Mouse (Mus musculus) limb, embryonic 15.5 days (tissue): ENCODE results near the gene Vapb. TPM values are rescaled to one million over a fixed set of nuclear protein-coding genes. Genes with fewer than 3 reads are reported as not detected.

Experiments
- ATAC-seq: fragments of 200-750 bp; cut with Nextera tagmentation; 2 replicates; pipeline ENCODE4 v1.8.0; 2017; ENCODE audit warnings: low read depth, moderate TSS enrichment; ENCODE audit not compliant: insufficient number of reproducible peaks, low FRiP score, low TSS enrichment
- H3K27ac ChIP-seq: fragments of 300-500 bp; sonication (generic); 2 replicates; pipeline ENCODE4 v1.5.1; 2015; ENCODE audit warnings: moderate library complexity, mild to moderate bottlenecking, inconsistent platforms
- H3K27me3 ChIP-seq: fragments of 300-500 bp; sonication (generic); 2 replicates; pipeline ENCODE4 v1.6.1; 2015; ENCODE audit warnings: inconsistent platforms
- H3K36me3 ChIP-seq: fragments of 300-500 bp; sonication (generic); 2 replicates; pipeline ENCODE4 v1.6.1; 2015; ENCODE audit warnings: inconsistent platforms
- H3K4me1 ChIP-seq: fragments of 300-500 bp; sonication (generic); 2 replicates; pipeline ENCODE4 v1.6.1; 2015; ENCODE audit warnings: inconsistent platforms
- H3K4me2 ChIP-seq: fragments of 300-500 bp; sonication (generic); 2 replicates; pipeline ENCODE4 v1.6.1; 2015; ENCODE audit warnings: mild to moderate bottlenecking, inconsistent platforms
- H3K4me3 ChIP-seq: fragments of 300-500 bp; sonication (generic); 2 replicates; pipeline ENCODE4 v1.5.1; 2015; ENCODE audit warnings: mild to moderate bottlenecking, inconsistent platforms
- H3K9ac ChIP-seq: fragments of 300-500 bp; sonication (generic); 2 replicates; pipeline ENCODE4 v1.6.1; 2015; ENCODE audit warnings: inconsistent platforms
- H3K9me3 ChIP-seq: fragments of 300-500 bp; sonication (generic); 2 replicates; pipeline ENCODE4 v1.6.1; 2016; ENCODE audit warnings: inconsistent platforms
- WGBS: fragments of 180-500 bp; shearing (Covaris S2); methylation state at CpG from one replicate; pipeline ENCODE4 v1.1.7; 2015; 5-methylcytosine and 5-hydroxymethylcytosine counted together
- polyA plus RNA-seq: library from polyadenylated mRNA; unstranded; fragments of >200 nt; fragmentation: Nextera tagmentation; extraction: Ambion mirVana; gene quantifications from 2 replicates; pipeline ENCODE4 v1.2.1, GENCODE M21; 2015

Vapb gene
- polyA plus RNA-seq, 1 experiment from 2014 or later: 15.7 TPM

DNA sequence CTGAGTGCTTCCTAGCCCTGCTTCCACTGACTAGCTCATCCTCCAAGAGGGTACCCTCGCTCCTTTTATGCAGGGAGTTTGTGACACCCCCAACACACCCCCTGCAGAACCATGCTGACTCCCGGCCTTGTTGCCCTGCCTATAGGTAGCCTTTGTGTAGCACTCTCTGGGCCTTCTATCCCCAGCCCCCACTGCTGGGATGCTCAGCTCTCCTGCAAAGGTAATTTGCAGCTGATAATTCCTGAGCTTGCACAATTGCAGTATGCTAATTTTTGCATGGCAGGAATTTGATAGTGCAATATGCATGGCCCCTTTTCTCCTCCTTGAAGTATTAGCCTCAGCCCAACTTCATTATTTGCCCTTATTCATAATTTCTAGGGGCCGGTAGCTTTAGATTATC is 38.2 kb downstream of the Vapb start:
- no peaks in the 10 kb centered on the region for H3K9me3 ChIP-seq
- no peak overlapping the region for H3K4me3 ChIP-seq
- no peaks in the 10 kb centered on the region for H3K27me3 ChIP-seq
- no peak overlapping the region for H3K27ac ChIP-seq
- no peak overlapping the region for H3K9ac ChIP-seq
- no peak for ATAC-seq
- no peak overlapping the region for H3K4me2 ChIP-seq
- WGBS: 60% methylated on average over 3 of the region's 3 CpGs
- peaks cover 14% of the 10 kb centered on the region for H3K4me1 ChIP-seq
- H3K36me3 ChIP-seq: peaks cover 44% of the 10 kb centered on the region

DNA sequence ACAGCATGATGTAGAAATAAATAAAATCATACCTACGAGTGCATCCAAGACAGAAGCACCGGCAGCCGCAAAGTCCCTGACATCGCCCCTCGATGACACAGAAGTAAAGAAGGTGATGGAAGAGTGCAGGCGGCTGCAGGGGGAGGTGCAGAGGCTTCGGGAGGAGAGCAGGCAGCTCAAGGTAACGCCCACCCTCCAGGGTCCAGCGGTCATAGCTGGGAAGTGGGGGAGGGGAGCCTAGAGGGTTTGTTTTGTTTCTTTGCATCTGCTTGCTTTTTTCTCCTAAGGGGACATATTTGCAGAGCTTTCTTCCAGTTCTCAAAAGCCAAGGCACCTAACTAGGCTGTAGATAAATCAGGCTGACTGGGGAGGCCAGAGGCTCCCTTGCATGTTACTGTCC is 38.8 kb downstream of the Vapb start:
- no peak overlapping the region for H3K4me2 ChIP-seq
- no peak overlapping the region for H3K9ac ChIP-seq
- ATAC-seq: no peak
- no peaks in the 10 kb centered on the region for H3K27me3 ChIP-seq
- no peak overlapping the region for H3K27ac ChIP-seq
- no peak overlapping the region for H3K4me3 ChIP-seq
- WGBS: 23% methylated on average over 9 of the region's 9 CpGs
- H3K4me1 ChIP-seq: peaks cover 10% of the 10 kb centered on the region
- H3K9me3 ChIP-seq: no peaks in the 10 kb centered on the region
- H3K36me3 ChIP-seq: peaks cover 46% of the 10 kb centered on the region

DNA sequence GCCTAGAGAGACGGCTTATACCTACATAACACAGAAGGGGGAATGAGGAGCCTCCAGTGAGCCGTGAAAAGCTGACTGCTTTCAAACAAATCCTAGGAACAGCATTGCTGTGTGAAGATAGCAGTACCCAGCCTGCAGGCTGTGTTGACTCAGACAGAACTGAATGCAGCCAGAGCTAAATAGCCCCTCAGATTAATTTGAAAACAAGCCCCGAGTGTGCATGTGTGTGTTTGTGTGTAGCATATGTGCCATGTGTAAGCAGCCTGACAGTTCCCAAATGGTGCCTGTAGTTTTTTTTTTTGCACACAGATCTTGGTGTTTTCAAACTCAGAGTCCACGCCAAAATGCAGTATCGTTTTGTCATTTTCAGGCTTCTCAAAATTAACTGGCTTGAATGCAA is 43.6 kb downstream of the Vapb start:
- 80% methylated on average over 5 of the region's 5 CpGs for WGBS
- ATAC-seq: no peak

DNA sequence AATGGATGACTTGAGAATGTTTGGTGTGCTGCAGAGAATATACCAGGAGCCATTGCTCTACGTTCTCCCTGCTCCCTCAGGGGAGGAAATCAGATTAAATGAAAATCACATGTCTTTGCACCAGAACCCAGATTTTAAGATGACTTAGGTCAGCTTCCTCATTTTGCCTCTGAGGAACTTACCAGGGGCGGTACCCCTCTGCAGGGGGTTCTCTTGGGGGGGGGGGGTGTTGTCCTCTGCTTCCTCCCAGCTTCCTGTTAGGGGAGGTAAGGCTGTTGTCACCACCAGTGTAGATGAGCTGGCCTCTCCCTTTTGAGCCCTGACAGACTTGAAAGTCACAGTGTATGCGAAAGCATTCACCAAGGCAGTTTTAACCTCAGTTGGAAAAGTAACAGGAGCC is 47.1 kb downstream of the Vapb start:
- peaks cover 23% of the 10 kb centered on the region for H3K36me3 ChIP-seq
- H3K4me1 ChIP-seq: peaks cover 21% of the 10 kb centered on the region; the same call in 1 of the 2 replicates
- H3K4me2 ChIP-seq: no peak overlapping the region
- no peaks in the 10 kb centered on the region for H3K27me3 ChIP-seq
- H3K4me3 ChIP-seq: no peak overlapping the region
- H3K9me3 ChIP-seq: no peaks in the 10 kb centered on the region
- 43% methylated on average over 3 of the region's 3 CpGs for WGBS
- no peak for ATAC-seq
- no peak overlapping the region for H3K27ac ChIP-seq
- H3K9ac ChIP-seq: no peak overlapping the region

More for the DNA sequence above, 43.6 kb downstream of the Vapb start:
- Histone ChIP-seq H3K4me2 (no peak overlapping the region), H3K9me3 (no peaks in the 10 kb centered on the region), H3K4me3 (no peak overlapping the region), H3K4me1 (peaks cover 20% of the 10 kb centered on the region; the same call in 1 of the 2 replicates), H3K36me3 (peaks cover 55% of the 10 kb centered on the region), H3K27me3 (no peaks in the 10 kb centered on the region), H3K9ac (no peak overlapping the region), H3K27ac (no peak overlapping the region)

DNA sequence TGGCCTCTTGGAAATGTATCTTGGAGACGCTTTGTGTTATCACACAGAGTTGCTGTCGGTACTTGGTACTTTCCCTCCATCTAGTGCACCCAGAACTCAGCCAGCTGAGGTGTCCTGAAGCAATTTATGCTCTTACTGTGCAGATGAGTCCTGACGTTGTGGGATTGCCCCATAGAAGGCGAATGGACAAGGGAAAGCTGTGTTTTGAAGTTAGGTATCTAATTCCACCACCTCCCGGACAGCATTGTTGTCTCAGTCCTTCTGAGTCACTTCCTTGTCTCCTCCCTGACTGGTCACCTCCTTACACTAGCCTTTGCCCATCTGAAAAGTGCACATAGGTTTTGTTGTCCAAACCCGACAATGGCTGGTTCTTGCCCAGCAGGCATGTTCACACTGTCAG is 47.6 kb downstream of the Vapb start:
- no peak overlapping the region for H3K27ac ChIP-seq
- no peaks in the 10 kb centered on the region for H3K27me3 ChIP-seq

DNA sequence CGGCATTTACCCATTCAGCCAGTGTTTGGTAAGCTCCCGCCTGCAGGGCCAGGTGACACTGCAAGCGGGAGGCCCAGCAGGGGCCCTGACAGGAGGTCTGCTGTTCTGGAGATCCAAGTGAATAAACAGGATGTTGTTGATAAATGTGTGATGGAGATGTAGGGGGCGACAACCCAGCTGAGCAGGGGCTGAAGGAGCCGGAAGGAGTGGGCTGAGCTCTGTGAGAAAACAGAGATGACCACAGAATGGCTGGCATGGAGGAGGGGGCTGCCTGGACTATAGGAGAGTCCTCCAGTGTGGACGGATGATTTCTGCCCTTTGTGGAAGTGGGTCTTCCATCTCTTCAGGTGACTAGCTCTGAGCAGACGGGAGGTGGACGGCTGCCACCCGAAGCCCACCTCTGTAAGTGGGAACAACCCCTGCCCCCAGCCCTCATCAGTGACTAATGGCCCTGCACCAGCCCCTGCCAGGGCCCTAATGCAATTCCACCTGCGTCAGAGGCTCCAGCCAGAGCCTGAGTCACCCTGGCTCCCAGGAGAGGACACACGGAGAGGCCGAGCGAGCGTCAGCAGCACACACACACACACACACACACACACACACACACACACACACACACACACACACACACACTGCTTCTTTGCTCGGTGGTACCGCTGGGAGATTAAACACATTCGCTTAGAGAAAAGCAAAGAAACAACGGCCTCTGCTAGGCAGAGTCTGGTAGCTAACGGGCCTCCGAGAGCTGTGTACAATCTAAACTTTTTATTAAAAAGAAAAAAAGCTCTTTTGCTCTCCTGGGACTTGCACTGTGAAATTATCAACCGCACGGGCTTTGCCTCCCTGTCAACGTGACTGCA is 52.9 kb downstream of the Vapb start:
- 17% methylated on average over 23 of the region's 23 CpGs for WGBS

More for the DNA sequence above, 47.6 kb downstream of the Vapb start:
- Histone ChIP-seq H3K4me2 (no peak overlapping the region), H3K4me3 (no peak overlapping the region), H3K36me3 (peaks cover 20% of the 10 kb centered on the region), H3K9me3 (no peaks in the 10 kb centered on the region), H3K4me1 (peaks cover 26% of the 10 kb centered on the region), H3K9ac (no peak overlapping the region)
- ATAC-seq: no peak
- WGBS: 72% methylated on average over 6 of the region's 6 CpGs

DNA sequence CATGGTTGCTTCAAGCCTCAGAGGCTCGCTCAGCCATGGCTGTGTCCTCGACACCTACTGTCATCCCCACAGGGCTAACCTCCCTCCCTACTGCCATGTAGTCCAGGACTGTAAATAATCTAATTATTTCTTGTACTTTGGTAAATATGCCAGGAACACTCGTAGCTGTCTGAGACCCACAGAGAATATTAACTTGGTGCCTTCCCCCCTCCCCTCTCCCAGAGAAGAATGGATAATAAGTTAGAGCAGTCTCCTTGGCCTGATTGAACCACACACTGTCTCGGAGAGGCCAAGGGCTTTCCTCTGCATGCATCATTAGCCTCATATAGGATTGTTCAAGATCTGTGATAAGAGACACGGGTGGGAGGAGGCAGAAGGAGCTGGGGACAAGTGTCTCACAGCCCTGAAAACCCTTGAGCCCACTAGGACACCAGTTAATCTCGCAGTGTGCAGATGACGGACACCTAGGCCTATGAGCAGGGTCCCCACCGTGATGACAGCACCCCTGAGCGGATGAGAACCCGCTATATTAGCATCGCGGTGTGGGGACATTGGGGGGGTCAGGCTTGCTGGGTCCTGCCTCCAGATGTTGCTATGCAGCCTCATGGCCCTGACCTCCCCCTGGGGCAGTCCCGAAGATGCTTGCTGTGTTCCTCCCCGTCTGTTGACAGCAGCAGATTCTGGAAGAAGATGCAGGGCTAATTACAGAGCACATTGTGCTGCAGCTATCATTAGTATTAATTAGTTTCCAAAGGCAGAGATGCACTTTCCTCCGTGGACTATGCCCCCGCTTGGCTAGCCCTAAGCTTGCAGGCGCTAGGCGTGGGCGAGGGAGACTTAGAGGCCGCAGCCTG is 54.8 kb downstream of the Vapb start:
- Histone ChIP-seq H3K27me3 (no peaks in the 10 kb centered on the region), H3K36me3 (no peaks in the 10 kb centered on the region), H3K4me1 (peaks cover 43% of the 10 kb centered on the region), H3K9me3 (no peaks in the 10 kb centered on the region), H3K4me2 (no peak overlapping the region), H3K27ac (no peak overlapping the region), H3K4me3 (no peak overlapping the region), H3K9ac (no peak overlapping the region)
- no peak for ATAC-seq
- 72% methylated on average over 20 of the region's 20 CpGs for WGBS

More for the DNA sequence above, 52.9 kb downstream of the Vapb start:
- no peaks in the 10 kb centered on the region for H3K36me3 ChIP-seq
- peak overlapping the region; percentile 51 for H3K27ac ChIP-seq
- H3K4me3 ChIP-seq: no peak overlapping the region
- no peaks in the 10 kb centered on the region for H3K9me3 ChIP-seq
- H3K4me1 ChIP-seq: peaks cover 35% of the 10 kb centered on the region
- no peaks in the 10 kb centered on the region for H3K27me3 ChIP-seq
- peak overlapping the region; percentile 10; the same call in 1 of the 2 replicates for H3K4me2 ChIP-seq
- no peak; the same call in 1 of the 2 replicates for ATAC-seq
- H3K9ac ChIP-seq: no peak overlapping the region

DNA sequence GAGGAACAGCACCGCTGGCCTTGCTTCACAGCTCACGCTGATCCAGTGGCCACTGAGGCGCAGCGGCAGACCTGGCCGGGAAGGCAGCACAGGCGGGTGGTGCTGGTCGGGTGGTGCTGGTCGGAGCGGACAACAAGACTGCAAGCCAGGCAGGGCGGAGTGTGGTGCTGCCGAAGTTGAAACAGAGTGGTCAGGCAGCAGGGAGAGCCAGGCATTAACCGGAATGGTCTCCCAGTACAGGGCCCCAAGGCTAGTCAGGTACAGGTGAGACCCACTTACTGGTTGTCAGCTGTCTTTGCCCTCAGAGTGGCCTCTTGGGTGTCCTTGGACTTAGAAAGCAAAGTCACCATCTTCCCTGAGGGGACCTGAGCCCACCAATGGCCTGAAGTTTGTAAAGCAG is 56.7 kb downstream of the Vapb start:
- Histone ChIP-seq H3K4me3 (no peak overlapping the region), H3K9ac (no peak overlapping the region), H3K9me3 (no peaks in the 10 kb centered on the region), H3K27me3 (no peaks in the 10 kb centered on the region), H3K4me2 (no peak overlapping the region), H3K4me1 (peaks cover 43% of the 10 kb centered on the region), H3K36me3 (no peaks in the 10 kb centered on the region), H3K27ac (no peak overlapping the region)
- WGBS: 90% methylated on average over 12 of the region's 12 CpGs
- no peak for ATAC-seq

DNA sequence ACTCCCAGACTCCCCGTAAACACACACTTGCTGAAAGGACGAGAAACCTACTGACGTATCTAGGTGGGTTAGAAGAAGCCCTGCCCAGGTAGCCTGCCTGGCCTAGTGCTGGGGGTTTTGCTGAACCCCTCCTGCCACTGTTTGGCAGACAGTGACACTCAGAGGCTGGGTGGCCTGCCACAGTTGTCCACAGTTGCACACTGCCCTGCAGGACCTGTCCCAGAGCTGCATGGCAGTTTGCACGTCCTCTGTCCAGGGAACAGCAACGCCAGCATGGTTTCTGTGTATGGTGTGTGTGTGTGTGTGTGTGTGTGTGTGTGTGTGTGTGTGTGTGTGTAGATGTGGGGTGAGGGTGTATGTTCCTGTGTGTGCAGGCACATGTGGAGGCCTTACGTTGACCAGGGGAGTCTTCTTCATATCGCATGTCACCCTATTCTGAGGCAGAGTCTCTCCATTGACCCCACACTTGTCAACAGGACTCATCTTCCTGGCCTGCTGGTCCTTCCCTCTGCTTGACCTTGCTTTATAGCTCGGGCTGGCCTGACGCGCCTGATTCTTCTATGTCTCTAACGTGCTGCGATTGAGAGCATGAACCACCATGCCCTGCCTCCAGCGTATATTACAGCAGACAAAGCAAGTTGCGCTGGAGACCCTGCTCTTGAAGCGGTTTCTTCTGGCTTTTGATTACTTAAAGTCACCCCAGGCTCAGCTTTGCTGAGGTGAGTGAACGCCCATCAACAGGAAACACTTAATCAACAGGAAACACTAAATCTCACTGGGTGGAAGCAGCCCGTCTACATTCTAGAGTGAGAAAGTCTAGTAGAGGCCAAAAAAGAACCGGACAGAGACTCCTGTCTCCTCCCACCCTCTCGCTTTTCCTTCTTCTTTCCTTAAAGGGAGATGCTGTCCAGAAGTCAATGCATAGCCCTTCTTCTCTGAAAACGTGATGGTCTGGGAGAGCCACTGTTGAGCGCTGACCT is 57.5 kb downstream of the Vapb start:
- Histone ChIP-seq H3K9ac (no peak overlapping the region), H3K27me3 (no peaks in the 10 kb centered on the region), H3K36me3 (no peaks in the 10 kb centered on the region), H3K4me1 (peaks cover 38% of the 10 kb centered on the region), H3K4me2 (no peak overlapping the region), H3K27ac (peak overlapping the region; percentile 63), H3K9me3 (no peaks in the 10 kb centered on the region), H3K4me3 (no peak overlapping the region)
- ATAC-seq: no peak
- WGBS: 57% methylated on average over 21 of the region's 21 CpGs

DNA sequence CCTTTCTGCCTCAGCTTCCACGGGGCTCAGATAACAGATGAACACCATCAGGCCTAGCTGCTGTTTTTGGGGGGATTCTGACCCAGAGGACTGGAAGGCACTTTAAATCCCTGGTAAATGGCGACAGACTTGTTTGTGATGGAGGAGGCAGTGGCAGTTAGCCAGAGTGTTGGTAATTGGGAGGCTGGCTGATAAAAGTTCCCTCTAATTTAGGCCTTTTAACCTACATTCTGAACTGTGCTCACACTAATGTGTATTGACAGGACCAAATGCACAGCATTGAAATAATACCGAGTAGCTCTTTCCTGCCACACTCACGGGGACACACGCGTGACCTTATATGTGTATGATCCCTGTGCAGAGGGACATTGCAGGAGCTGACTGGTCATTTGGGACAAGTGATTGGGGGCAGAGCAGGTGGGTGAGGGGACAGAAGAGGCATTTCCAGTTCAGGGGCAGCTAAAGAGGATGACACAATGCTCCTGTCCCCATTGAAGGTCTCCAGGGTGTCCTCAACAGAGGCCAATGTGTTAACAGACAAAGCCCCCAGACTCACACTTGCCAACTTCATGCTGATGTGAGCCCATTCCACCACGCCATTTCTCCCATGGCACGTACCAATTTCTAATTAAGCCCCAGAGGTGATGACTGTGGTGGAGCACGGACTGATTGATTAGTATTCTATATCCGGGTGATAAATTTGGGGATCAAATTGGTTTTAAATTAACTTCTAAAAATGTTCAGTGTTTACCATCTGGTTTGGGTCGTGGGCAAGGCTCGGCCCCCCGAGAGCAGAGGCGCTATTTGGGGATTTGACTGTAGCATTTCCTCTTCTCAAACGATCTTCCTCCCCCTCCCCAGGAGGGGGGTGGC is 58.7 kb downstream of the Vapb start:
- H3K27ac ChIP-seq: peak overlapping the region; percentile 27; the same call in 1 of the 2 replicates
- no peak overlapping the region for H3K9ac ChIP-seq
- no peaks in the 10 kb centered on the region for H3K36me3 ChIP-seq
- 46% methylated on average over 15 of the region's 15 CpGs for WGBS
- no peak overlapping the region for H3K4me3 ChIP-seq
- H3K4me2 ChIP-seq: no peak overlapping the region
- no peaks in the 10 kb centered on the region for H3K9me3 ChIP-seq
- peaks cover 26% of the 10 kb centered on the region for H3K4me1 ChIP-seq
- no peaks in the 10 kb centered on the region for H3K27me3 ChIP-seq
- ATAC-seq: no peak

DNA sequence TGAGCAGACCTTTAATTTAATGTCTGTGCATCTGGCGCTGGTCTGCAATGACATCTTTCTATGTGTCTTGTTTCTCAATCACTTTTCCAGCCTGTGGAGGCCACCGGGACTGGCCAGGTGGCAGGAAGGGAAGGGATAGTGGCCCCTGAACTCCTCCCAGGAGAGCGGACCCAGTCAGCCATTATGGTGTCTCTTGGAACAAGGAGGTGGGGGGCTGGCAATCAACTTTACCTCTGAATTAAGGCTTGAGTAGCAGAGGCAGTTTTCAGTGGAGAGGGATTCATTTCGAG is 59.3 kb downstream of the Vapb start:
- Histone ChIP-seq H3K4me3 (no peak overlapping the region), H3K9me3 (no peaks in the 10 kb centered on the region), H3K4me2 (no peak overlapping the region), H3K36me3 (no peaks in the 10 kb centered on the region), H3K27ac (no peak overlapping the region), H3K4me1 (peaks cover 25% of the 10 kb centered on the region), H3K9ac (no peak overlapping the region), H3K27me3 (no peaks in the 10 kb centered on the region)
- 52% methylated on average over 4 of the region's 4 CpGs for WGBS
- ATAC-seq: no peak
